Mouse (Mus musculus) MEL (cell line): ENCODE data around the gene Olfr798.

Source experiments
- BHLHE40 ChIP-seq: IDR thresholded peaks from 2 replicates; pipeline ENCODE4 v1.6.1; 2012; ENCODE audit warnings: low read depth, mild to moderate bottlenecking, inconsistent platforms, low read length, improper control_type of control experiment, borderline replicate concordance
- CTCF ChIP-seq, 3 experiments: IDR thresholded peaks in 2 of 3; conservative IDR thresholded peaks in 1 of 3; 2 replicates each; pipeline ENCODE4 v1.5.1; 2011 to 2012; ENCODE audit warnings: low read length in 3 of 3, low read depth in 2 of 3, mild to moderate bottlenecking in 2 of 3, improper control_type of control experiment in 1 of 3, inconsistent platforms in 1 of 3, mixed read lengths in 1 of 3, moderate library complexity in 1 of 3; ENCODE audit not compliant: control insufficient read depth in 1 of 3, insufficient read depth in 1 of 3, poor library complexity in 1 of 3, severe bottlenecking in 1 of 3
- ELF1 ChIP-seq: IDR thresholded peaks from 2 replicates; pipeline ENCODE4 v1.6.1; 2014; ENCODE audit warnings: low read depth, mild to moderate bottlenecking, inconsistent platforms, low read length, improper control_type of control experiment, moderate library complexity
- KAT2A ChIP-seq: conservative IDR thresholded peaks from 2 replicates; pipeline ENCODE4 v1.6.1; 2012; ENCODE audit warnings: low read depth, low read length, improper control_type of control experiment, inconsistent platforms
- NRF1 ChIP-seq: IDR thresholded peaks from 2 replicates; pipeline ENCODE4 v1.6.1; 2014; ENCODE audit warnings: low read depth, mild to moderate bottlenecking, inconsistent platforms, low read length, improper control_type of control experiment, moderate library complexity; ENCODE audit not compliant: poor library complexity, insufficient read depth, severe bottlenecking
- POLR2A ChIP-seq, 2 experiments: IDR thresholded peaks; 2 replicates each; pipeline ENCODE4 v1.6.1; 2011 to 2012; ENCODE audit warnings: low read length in 2 of 2, mild to moderate bottlenecking in 2 of 2, control low read depth in 1 of 2, improper control_type of control experiment in 1 of 2, low read depth in 1 of 2, moderate library complexity in 1 of 2; ENCODE audit not compliant: control insufficient read depth in 1 of 2, insufficient read depth in 1 of 2, poor library complexity in 1 of 2
- SIN3A ChIP-seq: IDR thresholded peaks from 2 replicates; pipeline ENCODE4 v1.6.1; 2012; ENCODE audit warnings: low read length, improper control_type of control experiment, inconsistent platforms
- ZNF384 ChIP-seq: IDR thresholded peaks from 2 replicates; pipeline ENCODE4 v1.6.1; 2012; ENCODE audit warnings: low read depth, mild to moderate bottlenecking, inconsistent platforms, low read length, improper control_type of control experiment

- no peak for TF ChIP-seq ZNF384
- no peak for TF ChIP-seq POLR2A (IDR thresholded peaks at IDR 0.05; ENCODE audit: control insufficient read depth in 1 of 2, insufficient read depth in 1 of 2, low read depth in 1 of 2, low read length in 2 of 2, poor library complexity in 1 of 2)
- no peak for TF ChIP-seq CTCF (IDR thresholded peaks at IDR 0.05 in 2 of 3, conservative IDR thresholded peaks at IDR 0.05 in 1 of 3; ENCODE audit: control insufficient read depth in 1 of 3, insufficient read depth in 1 of 3, low read depth in 2 of 3, low read length in 3 of 3, poor library complexity in 1 of 3, severe bottlenecking in 1 of 3)
- no peak for TF ChIP-seq ELF1
- TF ChIP-seq SIN3A, result no peak
- no peak for TF ChIP-seq BHLHE40
- TF ChIP-seq NRF1, result no peak
- no peak for TF ChIP-seq KAT2A
Observed at GRCm38 (mm10) chr10:129623251-129623650, 4.5 kb downstream of the Olfr798 start.
